Mouse (Mus musculus): ENCODE data around the gene Cfap221. TPM values are rescaled to one million over a fixed set of nuclear protein-coding genes. Genes with fewer than 3 reads are reported as not detected.
A peak's percentile ranks its signal among the peaks of the same experiment; 100 is the strongest.

Gene Cfap221
- polyA plus RNA-seq, 1 experiment from 2014 or later: 0.27 TPM

GRCm38 (mm10) chr1:120025050-120025439 is 28.0 kb upstream of the Cfap221 start:
- 20% methylated on average over 2 of the region's 2 CpGs for WGBS
- H3K9ac ChIP-seq: no peak overlapping the region
- no peak overlapping the region for H3K4me2 ChIP-seq (replicated peaks)
- H3K9me3 ChIP-seq: no peaks in the 10 kb centered on the region
- ATAC-seq (ENCODE audit: insufficient number of reproducible peaks, insufficient read depth, low FRiP score, low TSS enrichment): no peak
- no peaks in the 10 kb centered on the region for H3K27me3 ChIP-seq
- no peak overlapping the region for H3K4me3 ChIP-seq
- H3K4me1 ChIP-seq: no peaks in the 10 kb centered on the region; the same call in 1 of the 2 replicates
- no peak overlapping the region for H3K27ac ChIP-seq
- no peaks in the 10 kb centered on the region for H3K36me3 ChIP-seq

GRCm38 (mm10) chr1:120024331-120025049 is 27.5 kb upstream of the Cfap221 start:
- Histone ChIP-seq H3K27me3 (no peaks in the 10 kb centered on the region), H3K27ac (no peak overlapping the region), H3K9me3 (no peaks in the 10 kb centered on the region), H3K9ac (no peak overlapping the region), H3K36me3 (no peaks in the 10 kb centered on the region), H3K4me2 (replicated peaks) (no peak overlapping the region), H3K4me1 (no peaks in the 10 kb centered on the region; the same call in 1 of the 2 replicates), H3K4me3 (no peak overlapping the region)
- ATAC-seq (ENCODE audit: insufficient number of reproducible peaks, insufficient read depth, low FRiP score, low TSS enrichment): no peak
- WGBS: 60% methylated on average over 10 of the region's 10 CpGs

- Histone ChIP-seq H3K27ac (no peak overlapping the region), H3K4me1 (no peaks in the 10 kb centered on the region; the same call in 1 of the 2 replicates), H3K4me3 (no peak overlapping the region), H3K4me2 (replicated peaks) (no peak overlapping the region), H3K36me3 (no peaks in the 10 kb centered on the region), H3K9me3 (no peaks in the 10 kb centered on the region), H3K27me3 (no peaks in the 10 kb centered on the region), H3K9ac (no peak overlapping the region)
- 92% methylated on average over 17 of the region's 17 CpGs for WGBS
- ATAC-seq (ENCODE audit: insufficient number of reproducible peaks, insufficient read depth, low FRiP score, low TSS enrichment): no peak
Measured at GRCm38 (mm10) chr1:120021951-120022350, 24.9 kb upstream of the Cfap221 start.

- no peak overlapping the region for H3K4me2 ChIP-seq (replicated peaks)
- no peaks in the 10 kb centered on the region for H3K27me3 ChIP-seq
- no peaks in the 10 kb centered on the region for H3K36me3 ChIP-seq
- no peaks in the 10 kb centered on the region; the same call in 1 of the 2 replicates for H3K4me1 ChIP-seq
- H3K4me3 ChIP-seq: no peak overlapping the region
- H3K9me3 ChIP-seq: no peaks in the 10 kb centered on the region
- 78% methylated on average over 7 of the region's 7 CpGs for WGBS
- no peak overlapping the region for H3K27ac ChIP-seq
- no peak for ATAC-seq (ENCODE audit: insufficient number of reproducible peaks, insufficient read depth, low FRiP score, low TSS enrichment)
- H3K9ac ChIP-seq: no peak overlapping the region
Measured at GRCm38 (mm10) chr1:120020322-120020897, 23.4 kb upstream of the Cfap221 start.

GRCm38 (mm10) chr1:120019428-120019827 is 22.4 kb upstream of the Cfap221 start:
- WGBS: 93% methylated on average over 12 of the region's 12 CpGs
- no peak overlapping the region for H3K4me3 ChIP-seq
- no peak overlapping the region for H3K4me2 ChIP-seq (replicated peaks)
- H3K36me3 ChIP-seq: no peaks in the 10 kb centered on the region
- no peaks in the 10 kb centered on the region for H3K9me3 ChIP-seq
- H3K27ac ChIP-seq: no peak overlapping the region
- H3K4me1 ChIP-seq: no peaks in the 10 kb centered on the region
- H3K27me3 ChIP-seq: no peaks in the 10 kb centered on the region
- H3K9ac ChIP-seq: no peak overlapping the region
- no peak for ATAC-seq (ENCODE audit: insufficient number of reproducible peaks, insufficient read depth, low FRiP score, low TSS enrichment)

GRCm38 (mm10) chr1:120018900-120019299 is 21.9 kb upstream of the Cfap221 start:
- Histone ChIP-seq H3K4me2 (replicated peaks) (no peak overlapping the region), H3K27ac (no peak overlapping the region), H3K27me3 (no peaks in the 10 kb centered on the region), H3K4me3 (no peak overlapping the region), H3K36me3 (no peaks in the 10 kb centered on the region), H3K9me3 (no peaks in the 10 kb centered on the region), H3K9ac (no peak overlapping the region), H3K4me1 (no peaks in the 10 kb centered on the region)
- 58% methylated on average over 3 of the region's 3 CpGs for WGBS
- ATAC-seq (ENCODE audit: insufficient number of reproducible peaks, insufficient read depth, low FRiP score, low TSS enrichment): no peak

GRCm38 (mm10) chr1:120016240-120016639 is 19.2 kb upstream of the Cfap221 start:
- 73% methylated on average over 2 of the region's 2 CpGs for WGBS
- no peak overlapping the region for H3K27ac ChIP-seq
- no peaks in the 10 kb centered on the region for H3K9me3 ChIP-seq
- no peaks in the 10 kb centered on the region for H3K27me3 ChIP-seq
- no peak for ATAC-seq (ENCODE audit: insufficient number of reproducible peaks, insufficient read depth, low FRiP score, low TSS enrichment)
- no peaks in the 10 kb centered on the region for H3K4me1 ChIP-seq
- H3K9ac ChIP-seq: no peak overlapping the region
- H3K4me3 ChIP-seq: no peak overlapping the region
- no peaks in the 10 kb centered on the region for H3K36me3 ChIP-seq
- H3K4me2 ChIP-seq (replicated peaks): no peak overlapping the region

- H3K27ac ChIP-seq: no peak overlapping the region
- no peaks in the 10 kb centered on the region for H3K9me3 ChIP-seq
- H3K4me1 ChIP-seq: no peaks in the 10 kb centered on the region
- H3K4me2 ChIP-seq (replicated peaks): no peak overlapping the region
- ATAC-seq (ENCODE audit: insufficient number of reproducible peaks, insufficient read depth, low FRiP score, low TSS enrichment): no peak
- no peak overlapping the region for H3K4me3 ChIP-seq
- H3K27me3 ChIP-seq: peaks cover 11% of the 10 kb centered on the region
- no peak overlapping the region for H3K9ac ChIP-seq
- no peaks in the 10 kb centered on the region for H3K36me3 ChIP-seq
Measured at GRCm38 (mm10) chr1:120013111-120013510, 16.1 kb upstream of the Cfap221 start.

- Histone ChIP-seq H3K36me3 (no peaks in the 10 kb centered on the region), H3K9me3 (no peaks in the 10 kb centered on the region), H3K4me3 (no peak overlapping the region), H3K27ac (no peak overlapping the region), H3K9ac (no peak overlapping the region), H3K4me1 (no peaks in the 10 kb centered on the region), H3K4me2 (replicated peaks) (no peak overlapping the region), H3K27me3 (peaks cover 15% of the 10 kb centered on the region)
- 79% methylated on average over 12 of the region's 12 CpGs for WGBS
- ATAC-seq (ENCODE audit: insufficient number of reproducible peaks, insufficient read depth, low FRiP score, low TSS enrichment): no peak
Measured at GRCm38 (mm10) chr1:120012638-120013037, 15.6 kb upstream of the Cfap221 start.

- 26% methylated on average over 11 of the region's 11 CpGs for WGBS
- H3K36me3 ChIP-seq: no peaks in the 10 kb centered on the region
- H3K4me1 ChIP-seq: peaks cover 5% of the 10 kb centered on the region; the same call in 1 of the 2 replicates
- no peaks in the 10 kb centered on the region for H3K9me3 ChIP-seq
- H3K4me3 ChIP-seq: peak overlapping the region; percentile 43; the same call in 1 of the 2 replicates
- no peak overlapping the region for H3K9ac ChIP-seq
- ATAC-seq (ENCODE audit: insufficient number of reproducible peaks, insufficient read depth, low FRiP score, low TSS enrichment): no peak
- no peak overlapping the region for H3K27ac ChIP-seq
- peaks cover 39% of the 10 kb centered on the region for H3K27me3 ChIP-seq
- peak overlapping the region; percentile 76 for H3K4me2 ChIP-seq (replicated peaks)
Measured at GRCm38 (mm10) chr1:120007851-120008588, 11.0 kb upstream of the Cfap221 start.

GRCm38 (mm10) chr1:120006844-120007790 is 10.1 kb upstream of the Cfap221 start, which contains the start of gene Sctr:
Gene Sctr (plus strand): TSS chr1:120006894.
- Histone ChIP-seq H3K27me3 (peaks cover 39% of the 10 kb centered on the region), H3K36me3 (no peaks in the 10 kb centered on the region), H3K9me3 (no peaks in the 10 kb centered on the region), H3K27ac (no peak within 1 kb of the TSS), H3K4me1 (peaks cover 5% of the 10 kb centered on the region; the same call in 1 of the 2 replicates), H3K4me3 (peak within 1 kb of the TSS; percentile 43), H3K9ac (peak within 1 kb of the TSS; percentile 27; the same call in 1 of the 2 replicates), H3K4me2 (replicated peaks) (peak within 1 kb of the TSS; percentile 76)
- under 1% methylated on average over 37 of the region's 39 CpGs for WGBS
- peak; percentile 70; the same call in 1 of the 2 replicates for ATAC-seq (ENCODE audit: insufficient number of reproducible peaks, insufficient read depth, low FRiP score, low TSS enrichment)

Data from embryonic facial prominence, embryonic 12.5 days (tissue).